Mouse (Mus musculus) CH12.LX (cell line): Measurements from ENCODE around the gene Gnai2. TPM values are rescaled to one million over a fixed set of nuclear protein-coding genes. Genes with fewer than 3 reads are reported as not detected.
"Not testable (repeated sequence)": the region's sequence is repeated elsewhere in the genome, so short reads cannot be mapped to it uniquely, and the experiment has no call there.

ENCODE experiments used
- DNase-seq: peaks from one replicate; pipeline ENCODE4 v3.0.0-alpha.2; 2013; ENCODE audit errors: extremely low read depth
- H3K27ac ChIP-seq: 2 replicates; pipeline ENCODE4 v1.5.1; 2012; ENCODE audit warnings: low read depth, mild to moderate bottlenecking, control low read depth, moderate library complexity; ENCODE audit not compliant: insufficient read depth
- H3K27me3 ChIP-seq: replicated peaks from 2 replicates; pipeline ENCODE3; 2012; ENCODE audit warnings: inconsistent platforms
- H3K36me3 ChIP-seq, 2 experiments: replicated peaks in 1 of 2; 2 replicates each; pipeline versions ENCODE3 to v1.6.1; 2012; ENCODE audit warnings: inconsistent platforms in 1 of 2, low read length in 1 of 2, mild to moderate bottlenecking in 1 of 2, mixed read lengths in 1 of 2, moderate library complexity in 1 of 2; ENCODE audit not compliant: control insufficient read depth in 1 of 2, insufficient read depth in 1 of 2
- H3K4me1 ChIP-seq, 2 experiments: 2 replicates each; pipeline ENCODE4 v1.6.1; 2012; ENCODE audit warnings: inconsistent platforms in 1 of 2, moderate library complexity in 1 of 2; ENCODE audit not compliant: insufficient read depth in 2 of 2, control insufficient read depth in 1 of 2
- H3K4me2 ChIP-seq: 2 replicates; pipeline ENCODE4 v1.6.1; 2012; ENCODE audit warnings: low read depth, mild to moderate bottlenecking, control low read depth; ENCODE audit not compliant: poor library complexity, insufficient read depth, severe bottlenecking
- H3K4me3 ChIP-seq, 3 experiments: fragments of 150-350 bp in 1 of 3; sonication (generic) in 1 of 3; replicated peaks in 1 of 3; 2 replicates each; pipeline versions ENCODE3 to v1.5.1; 2011 to 2012; ENCODE audit warnings: low read depth in 2 of 3, low read length in 2 of 3, mild to moderate bottlenecking in 2 of 3, moderate library complexity in 2 of 3, control low read depth in 1 of 3, improper control_type of control experiment in 1 of 3, inconsistent platforms in 1 of 3, mixed read lengths in 1 of 3; ENCODE audit not compliant: poor library complexity in 1 of 3
- H3K79me2 ChIP-seq: replicated peaks from 2 replicates; pipeline ENCODE4 v1.6.1; 2012; ENCODE audit warnings: mild to moderate bottlenecking, moderate library complexity; ENCODE audit not compliant: control insufficient read depth, poor library complexity, insufficient read depth, severe bottlenecking; ENCODE audit errors: extremely low read depth
- H3K9ac ChIP-seq: 2 replicates; pipeline ENCODE4 v1.6.1; 2012; ENCODE audit warnings: low read depth, mild to moderate bottlenecking, control low read depth, moderate library complexity; ENCODE audit not compliant: insufficient read depth
- H3K9me3 ChIP-seq: replicated peaks from 2 replicates; pipeline ENCODE3; 2012; ENCODE audit warnings: low read length, inconsistent platforms, mixed read lengths
- CHD2 ChIP-seq: IDR thresholded peaks from 2 replicates; pipeline ENCODE4 v1.6.1; 2011; ENCODE audit warnings: low read length, improper control_type of control experiment
- CTCF ChIP-seq, 2 experiments: IDR thresholded peaks in 1 of 2; conservative IDR thresholded peaks in 1 of 2; 2 replicates each; pipeline ENCODE4 v1.5.1; 2011 to 2012; ENCODE audit warnings: low read depth in 2 of 2, low read length in 2 of 2, improper control_type of control experiment in 1 of 2, inconsistent platforms in 1 of 2, mild to moderate bottlenecking in 1 of 2, moderate library complexity in 1 of 2
- RAD21 ChIP-seq: IDR thresholded peaks from 2 replicates; pipeline ENCODE4 v1.6.1; 2011; ENCODE audit warnings: low read depth, mild to moderate bottlenecking, low read length, improper control_type of control experiment, moderate library complexity
- SMC3 ChIP-seq: IDR thresholded peaks from 2 replicates; pipeline ENCODE4 v1.6.1; 2011; ENCODE audit warnings: low read depth, low read length, improper control_type of control experiment
- dilution Hi-C: fragments of 300-500 bp; cut with MboI; formaldehyde crosslinking; loops from 2 replicates; pipeline ENCODE4 v1.14.3; 2020; ENCODE audit warnings: low sequenced_read_pairs; ENCODE audit not compliant: extremely low pct_unique_long_range_greater_than_20kb, extremely low pct_ligation_motif_present
- in situ Hi-C: fragments of 300-500 bp; cut with MboI; formaldehyde crosslinking; loops from 3 replicates; pipeline ENCODE4 v1.14.3; 2019; ENCODE audit warnings: low sequenced_read_pairs, low pct_ligation_motif_present, low pct_unique_long_range_greater_than_20kb, mixed read lengths
- polyA plus RNA-seq: library from polyadenylated mRNA; unstranded; fragments of >175 nt; gene quantifications from 2 replicates; pipeline ENCODE4 v1.2.1, GENCODE M21; 2012; ENCODE audit warnings: low read depth; ENCODE audit not compliant: insufficient read length
- total RNA-seq, 2 experiments: library from RNA; depleted of rRNA; stranded (reverse); fragments of 300-350 nt in 1 of 2; fragments of >200 nt in 1 of 2; gene quantifications; 2 replicates each; pipeline ENCODE4 v1.2.3; 2012 to 2014

Gnai2 gene
- total and polyA plus RNA-seq, 3 experiments = 86.2 to 262 (median 154) TPM

DNA sequence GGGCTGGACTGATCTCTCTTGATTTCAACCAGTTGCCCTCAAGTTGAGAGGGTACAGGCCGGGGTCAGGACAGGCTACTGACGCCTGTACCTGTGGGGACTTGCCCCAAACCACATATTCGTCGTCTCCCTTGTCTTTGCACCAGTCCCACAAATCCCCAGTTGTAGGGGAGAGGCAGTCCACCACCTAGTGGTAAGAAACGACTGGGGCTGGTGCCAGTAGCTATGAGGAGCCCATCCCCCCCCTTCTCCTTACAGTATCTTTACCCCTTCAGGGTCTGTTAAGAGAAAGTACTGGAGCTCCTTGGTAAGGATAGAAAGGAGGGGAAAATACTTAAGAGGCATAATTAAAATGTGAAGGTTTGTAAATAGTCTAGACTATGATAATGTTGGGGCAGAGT, 69.6 kb downstream of the Gnai2 start:
- peak; percentile 55 for DNase-seq
- H3K9ac ChIP-seq, H3K9me3 ChIP-seq, in situ Hi-C loops, H3K4me2 ChIP-seq, dilution Hi-C loops, H3K27me3 ChIP-seq, H3K4me3 ChIP-seq, H3K79me2 ChIP-seq: not testable (repeated sequence)
- Histone ChIP-seq H3K36me3 (peaks cover 26 to 50% of the 10 kb centered on the region in 2 experiments), H3K4me1 (peaks cover 23 to 58% of the 10 kb centered on the region in 2 experiments), H3K27ac (peak overlapping the region; percentile 21)
- TF ChIP-seq CTCF (conservative IDR thresholded peaks at IDR 0.05 in 1 of 2, IDR thresholded peaks at IDR 0.05 in 1 of 2; ENCODE audit: low read depth in 2 of 2, low read length in 2 of 2) (peak in 1 of 2 experiments; percentile 51; a peak in 2 of 4 replicates), SMC3 (0 out of 2 replicates have a peak, but pooled peaks have one; percentile 15), RAD21 (peak; percentile 7), CHD2 (0 out of 2 replicates have a peak, but pooled peaks have one; percentile 36)

Other genes starting within 250 kb of the Gnai2 start
- 0.04 TPM in 1 of 2 replicates, not detected in the other for gene Cacna2d2, start 235.8 kb downstream of the Gnai2 start, total RNA-seq (2012; rRNA removed)
- not detected in 2 replicates for gene Cacna2d2, start 235.8 kb downstream of the Gnai2 start, total RNA-seq (2014; rRNA removed)
- not detected in 2 replicates for gene Cacna2d2, start 235.8 kb downstream of the Gnai2 start, polyA plus RNA-seq
- 17.9 TPM in 2 replicates for gene Tmem115, start 101.4 kb downstream of the Gnai2 start, total RNA-seq (2012; rRNA removed)
- gene Tmem115, start 101.4 kb downstream of the Gnai2 start, total RNA-seq (2014; rRNA removed) = 10.0 and 13.0 TPM in 2 replicates
- 11.3 and 12.6 TPM in 2 replicates for gene Tmem115, start 101.4 kb downstream of the Gnai2 start, polyA plus RNA-seq
- gene Cyb561d2, start 93.2 kb downstream of the Gnai2 start, total RNA-seq (2012; rRNA removed) = 37.8 and 45.9 TPM in 2 replicates
- gene Cyb561d2, start 93.2 kb downstream of the Gnai2 start, total RNA-seq (2014; rRNA removed) = 29.2 and 35.7 TPM in 2 replicates
- 23.6 and 23.8 TPM in 2 replicates for gene Cyb561d2, start 93.2 kb downstream of the Gnai2 start, polyA plus RNA-seq
- gene Nprl2, start 93.1 kb downstream of the Gnai2 start, total RNA-seq (2012; rRNA removed) = 28.0 and 31.4 TPM in 2 replicates
- 16.3 and 19.4 TPM in 2 replicates for gene Nprl2, start 93.1 kb downstream of the Gnai2 start, total RNA-seq (2014; rRNA removed)
- gene Nprl2, start 93.1 kb downstream of the Gnai2 start, polyA plus RNA-seq = 10.8 and 12.6 TPM in 2 replicates
- gene Zmynd10, start 88.1 kb downstream of the Gnai2 start, total RNA-seq (2012; rRNA removed) = 0.34 TPM in 1 of 2 replicates, not detected in the other
- gene Zmynd10, start 88.1 kb downstream of the Gnai2 start, total RNA-seq (2014; rRNA removed) = not detected in 2 replicates
- 0.63 TPM in 1 of 2 replicates, not detected in the other for gene Zmynd10, start 88.1 kb downstream of the Gnai2 start, polyA plus RNA-seq
- gene Rassf1, start 83.8 kb downstream of the Gnai2 start, total RNA-seq (2012; rRNA removed) = 17.7 and 18.5 TPM in 2 replicates
- 15.3 and 15.9 TPM in 2 replicates for gene Rassf1, start 83.8 kb downstream of the Gnai2 start, total RNA-seq (2014; rRNA removed)
- 11.6 and 12.2 TPM in 2 replicates for gene Rassf1, start 83.8 kb downstream of the Gnai2 start, polyA plus RNA-seq
- 23.0 and 31.5 TPM in 2 replicates for gene Tusc2, start 72.1 kb downstream of the Gnai2 start, total RNA-seq (2012; rRNA removed)
- gene Tusc2, start 72.1 kb downstream of the Gnai2 start, total RNA-seq (2014; rRNA removed) = 30.8 and 33.3 TPM in 2 replicates
- gene Tusc2, start 72.1 kb downstream of the Gnai2 start, polyA plus RNA-seq = 39.1 and 39.2 TPM in 2 replicates
- gene Hyal2, start 67.4 kb downstream of the Gnai2 start, total RNA-seq (2012; rRNA removed) = 26.8 and 31.8 TPM in 2 replicates
- gene Hyal2, start 67.4 kb downstream of the Gnai2 start, total RNA-seq (2014; rRNA removed) = 14.6 and 16.4 TPM in 2 replicates
- gene Hyal2, start 67.4 kb downstream of the Gnai2 start, polyA plus RNA-seq = 23.0 and 30.9 TPM in 2 replicates
- 0.38 and 0.59 TPM in 2 replicates for gene Hyal1, start 58.4 kb downstream of the Gnai2 start, total RNA-seq (2012; rRNA removed)
- gene Hyal1, start 58.4 kb downstream of the Gnai2 start, total RNA-seq (2014; rRNA removed) = 0.16 TPM in 1 of 2 replicates, not detected in the other
- gene Hyal1, start 58.4 kb downstream of the Gnai2 start, polyA plus RNA-seq = 0.40 and 0.82 TPM in 2 replicates
- 4.4 and 4.8 TPM in 2 replicates for gene Naa80, start 56.5 kb downstream of the Gnai2 start, total RNA-seq (2012; rRNA removed)
- 0.70 and 1.7 TPM in 2 replicates for gene Naa80, start 56.5 kb downstream of the Gnai2 start, total RNA-seq (2014; rRNA removed)
- 5.5 and 9.3 TPM in 2 replicates for gene Naa80, start 56.5 kb downstream of the Gnai2 start, polyA plus RNA-seq
- 0.13 TPM in 1 of 2 replicates, not detected in the other for gene Hyal3, start 54.5 kb downstream of the Gnai2 start, total RNA-seq (2012; rRNA removed)
- 0.12 TPM in 1 of 2 replicates, not detected in the other for gene Hyal3, start 54.5 kb downstream of the Gnai2 start, total RNA-seq (2014; rRNA removed)
- 0.14 and 0.21 TPM in 2 replicates for gene Hyal3, start 54.5 kb downstream of the Gnai2 start, polyA plus RNA-seq
- 91.3 and 101 TPM in 2 replicates for gene Ifrd2, start 47.7 kb downstream of the Gnai2 start, total RNA-seq (2012; rRNA removed)
- 57.7 and 62.8 TPM in 2 replicates for gene Ifrd2, start 47.7 kb downstream of the Gnai2 start, total RNA-seq (2014; rRNA removed)
- gene Ifrd2, start 47.7 kb downstream of the Gnai2 start, polyA plus RNA-seq = 127 and 143 TPM in 2 replicates
- gene Sema3b, start 26.1 kb downstream of the Gnai2 start, total RNA-seq (2012; rRNA removed) = 7.4 and 11.6 TPM in 2 replicates
- 8.0 and 8.2 TPM in 2 replicates for gene Sema3b, start 26.1 kb downstream of the Gnai2 start, total RNA-seq (2014; rRNA removed)
- gene Sema3b, start 26.1 kb downstream of the Gnai2 start, polyA plus RNA-seq = 4.3 and 4.7 TPM in 2 replicates
- 0.04 TPM in 1 of 2 replicates, not detected in the other for gene Slc38a3, start 34.2 kb upstream of the Gnai2 start, total RNA-seq (2012; rRNA removed)
- not detected in 2 replicates for gene Slc38a3, start 34.2 kb upstream of the Gnai2 start, total RNA-seq (2014; rRNA removed)
- not detected in 2 replicates for gene Slc38a3, start 34.2 kb upstream of the Gnai2 start, polyA plus RNA-seq
- not detected in 2 replicates for gene Gnat1, start 44.3 kb upstream of the Gnai2 start, total RNA-seq (2012; rRNA removed)
- gene Gnat1, start 44.3 kb upstream of the Gnai2 start, total RNA-seq (2014; rRNA removed) = not detected in 2 replicates
- 2.0 and 3.0 TPM in 2 replicates for gene Gnat1, start 44.3 kb upstream of the Gnai2 start, polyA plus RNA-seq
- gene Sema3f, start 75.1 kb upstream of the Gnai2 start, total RNA-seq (2012; rRNA removed) = 0.50 and 1.1 TPM in 2 replicates
- 0.24 TPM in 1 of 2 replicates, not detected in the other for gene Sema3f, start 75.1 kb upstream of the Gnai2 start, total RNA-seq (2014; rRNA removed)
- gene Sema3f, start 75.1 kb upstream of the Gnai2 start, polyA plus RNA-seq = 0.36 and 1.6 TPM in 2 replicates
- 67.6 and 74.5 TPM in 2 replicates for gene Rbm5, start 135.6 kb upstream of the Gnai2 start, total RNA-seq (2012; rRNA removed)
- 83.6 and 85.3 TPM in 2 replicates for gene Rbm5, start 135.6 kb upstream of the Gnai2 start, total RNA-seq (2014; rRNA removed)
- 83.6 and 92.8 TPM in 2 replicates for gene Rbm5, start 135.6 kb upstream of the Gnai2 start, polyA plus RNA-seq
- 39.1 and 42.3 TPM in 2 replicates for gene Rbm6, start 237.9 kb upstream of the Gnai2 start, total RNA-seq (2012; rRNA removed)
- 43.3 and 48.9 TPM in 2 replicates for gene Rbm6, start 237.9 kb upstream of the Gnai2 start, total RNA-seq (2014; rRNA removed)
- 48.8 and 56.6 TPM in 2 replicates for gene Rbm6, start 237.9 kb upstream of the Gnai2 start, polyA plus RNA-seq